Mouse (Mus musculus): ENCODE data around the gene Wipi1. TPM values are rescaled to one million over a fixed set of nuclear protein-coding genes. Genes with fewer than 3 reads are reported as not detected.

Gene Wipi1
- polyA plus RNA-seq, 1 experiment, result 21.3 TPM

DNA sequence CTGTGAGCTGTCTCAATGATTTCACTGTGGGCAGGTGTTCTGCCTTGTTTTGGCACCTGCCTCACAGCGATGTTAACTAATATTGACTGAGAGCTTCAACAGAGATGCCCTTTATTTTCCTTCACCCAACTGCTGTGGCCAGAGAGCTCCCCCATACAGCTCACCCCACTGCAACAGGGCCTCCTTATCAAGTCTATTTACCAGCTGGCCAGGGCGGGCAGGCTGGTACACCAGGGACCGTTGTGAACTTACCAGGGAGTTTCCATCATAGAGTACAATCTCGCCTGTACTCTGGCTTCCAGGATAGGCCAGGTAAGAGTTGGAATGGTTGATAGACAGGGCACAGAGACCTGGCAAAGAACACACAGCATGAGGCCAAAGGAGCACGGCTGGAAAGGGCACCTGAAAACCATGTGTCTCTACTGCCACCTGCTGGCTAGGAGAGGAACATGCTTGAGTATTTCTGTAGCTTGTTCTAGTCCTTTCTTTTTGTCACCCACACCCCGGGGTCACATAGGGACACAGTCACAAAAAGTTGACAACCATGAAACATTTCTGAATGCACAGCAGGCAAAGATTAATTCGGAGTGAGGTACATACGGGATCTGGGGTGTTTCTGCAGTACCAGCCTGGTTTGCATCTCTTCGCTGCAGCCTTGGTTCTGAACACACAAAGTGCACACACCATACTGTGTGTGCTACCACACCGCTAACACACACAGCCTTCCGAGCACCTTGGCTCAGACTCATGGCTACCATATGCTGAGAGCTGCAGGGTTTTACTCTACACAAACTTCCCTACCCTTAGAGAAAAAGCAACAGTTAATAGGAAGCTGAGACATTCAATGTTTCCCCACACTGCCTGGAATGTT is 26.7 kb downstream of the Wipi1 start:
- no peak overlapping the region for H3K4me3 ChIP-seq (ENCODE audit: insufficient read depth, low read length)
- peaks cover 8% of the 10 kb centered on the region; the same call in 1 of the 2 replicates for H3K4me1 ChIP-seq (ENCODE audit: control insufficient read depth, insufficient read depth, low read length)
- H3K27ac ChIP-seq (ENCODE audit: insufficient read depth, low read depth, low read length), result no peak overlapping the region
- TF ChIP-seq CTCF (IDR thresholded peaks at IDR 0.05; ENCODE audit: low read depth, low read length) (peak; percentile 69), POLR2A (IDR thresholded peaks at IDR 0.05; ENCODE audit: borderline replicate concordance, low read depth, low read length) (no peak)

DNA sequence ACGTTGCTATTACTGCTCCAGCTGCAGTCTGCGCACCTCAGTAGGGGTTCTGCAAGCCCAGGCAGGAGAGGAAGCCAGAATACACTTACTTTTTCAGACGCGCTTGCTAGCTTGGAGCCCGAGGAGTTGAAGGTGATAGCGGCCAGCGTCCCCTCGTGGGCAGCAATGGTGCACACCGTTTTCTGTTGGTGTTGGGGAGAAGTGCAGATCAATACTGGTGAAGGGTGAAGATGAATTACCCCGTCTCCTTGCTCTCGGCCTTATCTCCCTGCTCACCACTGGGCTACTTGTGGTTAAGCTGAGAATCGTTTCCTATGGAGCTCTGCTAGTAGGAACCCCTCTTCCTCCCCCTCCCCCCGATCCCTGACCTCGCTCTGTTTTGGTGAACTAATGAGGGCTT is 27.8 kb downstream of the Wipi1 start:
- H3K4me1 ChIP-seq (ENCODE audit: control insufficient read depth, insufficient read depth, low read length), result peaks cover 8% of the 10 kb centered on the region; the same call in 1 of the 2 replicates
- no peak overlapping the region for H3K27ac ChIP-seq (ENCODE audit: insufficient read depth, low read depth, low read length)
- no peak overlapping the region for H3K4me3 ChIP-seq (ENCODE audit: insufficient read depth, low read length)
- TF ChIP-seq CTCF (IDR thresholded peaks at IDR 0.05; ENCODE audit: low read depth, low read length) (no peak), POLR2A (IDR thresholded peaks at IDR 0.05; ENCODE audit: borderline replicate concordance, low read depth, low read length) (no peak)

DNA sequence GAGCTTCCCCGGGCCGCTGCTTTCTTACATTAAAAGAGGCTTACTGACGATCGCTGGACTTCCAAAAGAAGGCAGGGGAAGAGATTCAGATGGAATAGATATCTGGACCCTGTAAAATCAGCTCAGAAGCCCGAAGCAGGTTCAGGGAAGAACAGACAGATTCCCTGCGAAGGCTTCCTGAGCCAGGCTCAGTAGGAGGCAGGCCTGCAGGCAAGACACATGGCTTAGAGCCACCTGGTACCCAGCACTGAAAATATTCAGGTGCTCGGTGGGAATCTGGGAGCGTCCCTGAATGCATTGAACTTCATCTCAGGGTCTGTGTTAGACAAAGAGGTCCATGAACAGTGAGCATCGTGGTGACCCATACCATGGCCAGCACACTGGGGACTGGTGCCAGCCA is 31.8 kb downstream of the Wipi1 start:
- no peak overlapping the region for H3K4me3 ChIP-seq (ENCODE audit: insufficient read depth, low read length)
- TF ChIP-seq POLR2A (IDR thresholded peaks at IDR 0.05; ENCODE audit: borderline replicate concordance, low read depth, low read length) (no peak), CTCF (IDR thresholded peaks at IDR 0.05; ENCODE audit: low read depth, low read length) (no peak)
- H3K27ac ChIP-seq (ENCODE audit: insufficient read depth, low read depth, low read length), result no peak overlapping the region
- H3K4me1 ChIP-seq (ENCODE audit: control insufficient read depth, insufficient read depth, low read length), result no peaks in the 10 kb centered on the region

DNA sequence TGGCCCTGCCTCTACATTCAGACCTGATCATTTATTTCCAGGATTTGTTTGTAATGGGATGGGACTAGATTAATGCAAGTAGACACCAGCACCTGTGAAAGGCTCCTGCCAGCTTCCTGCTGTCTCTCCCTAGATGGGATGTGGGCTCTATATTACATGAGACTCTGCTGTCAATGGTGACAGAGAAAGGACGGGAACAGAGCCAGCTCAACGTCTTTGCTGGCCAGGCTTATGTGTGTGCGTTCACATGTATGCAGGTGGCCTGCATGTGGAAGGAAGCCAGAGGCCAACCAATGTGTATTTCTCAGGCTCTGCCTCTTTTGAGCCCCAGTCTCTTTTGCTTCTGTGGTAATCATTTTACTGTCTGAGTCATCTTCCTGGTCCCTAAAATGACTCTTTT is 33.2 kb downstream of the Wipi1 start:
- Histone ChIP-seq H3K4me3 (ENCODE audit: insufficient read depth, low read length) (no peak overlapping the region), H3K4me1 (ENCODE audit: control insufficient read depth, insufficient read depth, low read length) (no peaks in the 10 kb centered on the region), H3K27ac (ENCODE audit: insufficient read depth, low read depth, low read length) (no peak overlapping the region)
- no peak for TF ChIP-seq CTCF (IDR thresholded peaks at IDR 0.05; ENCODE audit: low read depth, low read length)
- TF ChIP-seq POLR2A (IDR thresholded peaks at IDR 0.05; ENCODE audit: borderline replicate concordance, low read depth, low read length), result no peak

DNA sequence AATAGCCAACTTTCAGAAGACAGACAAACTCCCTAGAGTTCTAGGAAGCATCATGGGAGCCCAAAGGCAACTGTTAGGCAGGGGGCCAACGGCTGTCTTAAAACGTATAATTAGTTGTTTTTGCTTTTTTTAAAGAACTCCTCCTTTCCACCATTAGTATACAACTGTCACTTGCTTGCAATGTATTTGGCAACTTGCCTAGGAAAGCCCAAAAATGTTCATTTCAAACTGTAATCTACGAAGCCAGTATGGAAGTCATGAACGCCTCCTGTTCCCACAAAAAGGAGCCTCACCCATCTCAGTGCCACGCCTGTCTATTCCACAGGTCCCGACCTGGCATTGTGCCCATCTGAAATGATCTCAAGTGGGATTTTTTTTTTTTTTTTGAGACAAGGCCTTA is 35.9 kb downstream of the Wipi1 start:
- no peak overlapping the region for H3K4me3 ChIP-seq (ENCODE audit: insufficient read depth, low read length)
- no peak overlapping the region for H3K27ac ChIP-seq (ENCODE audit: insufficient read depth, low read depth, low read length)
- no peaks in the 10 kb centered on the region for H3K4me1 ChIP-seq (ENCODE audit: control insufficient read depth, insufficient read depth, low read length)
- TF ChIP-seq POLR2A (IDR thresholded peaks at IDR 0.05; ENCODE audit: borderline replicate concordance, low read depth, low read length), result no peak
- TF ChIP-seq CTCF (IDR thresholded peaks at IDR 0.05; ENCODE audit: low read depth, low read length), result no peak

DNA sequence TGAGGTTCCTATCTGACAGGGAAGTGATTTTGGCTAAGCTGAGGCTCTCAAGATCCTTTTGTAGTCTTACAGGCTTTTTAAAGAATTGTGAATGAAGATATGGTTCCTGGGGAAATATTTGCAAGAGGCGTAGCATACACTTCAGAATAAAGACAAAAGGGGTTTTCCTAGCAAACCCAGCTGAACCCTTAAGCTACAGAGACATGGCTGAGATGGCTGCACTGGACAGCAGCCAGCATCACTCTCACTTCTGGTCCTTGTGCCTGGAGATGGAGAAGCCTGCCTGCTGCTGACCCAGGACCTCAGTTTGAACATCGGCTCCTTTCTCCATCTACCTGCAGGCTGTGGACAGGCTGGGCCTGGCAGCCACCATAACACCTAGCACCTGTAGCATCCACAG is 37.2 kb downstream of the Wipi1 start:
- H3K4me3 ChIP-seq (ENCODE audit: insufficient read depth, low read length), result no peak overlapping the region

DNA sequence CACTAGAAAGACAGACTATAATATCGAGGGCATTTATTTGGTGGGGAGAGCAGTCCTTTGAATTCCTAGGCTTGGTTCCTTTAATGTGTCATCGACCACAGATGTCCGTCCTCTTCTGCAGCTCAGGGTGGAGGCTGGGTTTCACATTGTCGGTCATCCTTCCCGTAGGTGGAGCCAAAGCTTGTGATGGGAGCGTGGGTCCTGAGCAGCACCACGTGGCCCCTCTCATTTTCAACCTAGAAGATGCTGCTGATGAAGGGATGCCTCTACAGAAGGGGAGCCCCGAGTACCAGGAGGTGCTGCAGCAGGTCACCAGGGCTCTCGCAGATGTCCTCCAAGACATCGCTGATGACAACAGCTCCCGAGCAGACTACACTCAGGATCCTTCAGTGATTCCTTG is 39.7 kb downstream of the Wipi1 start:
- no peaks in the 10 kb centered on the region for H3K4me1 ChIP-seq (ENCODE audit: control insufficient read depth, insufficient read depth, low read length)
- H3K4me3 ChIP-seq (ENCODE audit: insufficient read depth, low read length), result no peak overlapping the region
- TF ChIP-seq POLR2A (IDR thresholded peaks at IDR 0.05; ENCODE audit: borderline replicate concordance, low read depth, low read length), result no peak
- TF ChIP-seq CTCF (IDR thresholded peaks at IDR 0.05; ENCODE audit: low read depth, low read length), result no peak
- no peak overlapping the region for H3K27ac ChIP-seq (ENCODE audit: insufficient read depth, low read depth, low read length)

More for the DNA sequence above, 37.2 kb downstream of the Wipi1 start:
- Histone ChIP-seq H3K27ac (ENCODE audit: insufficient read depth, low read depth, low read length) (no peak overlapping the region), H3K4me1 (ENCODE audit: control insufficient read depth, insufficient read depth, low read length) (no peaks in the 10 kb centered on the region)
- TF ChIP-seq CTCF (IDR thresholded peaks at IDR 0.05; ENCODE audit: low read depth, low read length) (no peak), POLR2A (IDR thresholded peaks at IDR 0.05; ENCODE audit: borderline replicate concordance, low read depth, low read length) (no peak)

DNA sequence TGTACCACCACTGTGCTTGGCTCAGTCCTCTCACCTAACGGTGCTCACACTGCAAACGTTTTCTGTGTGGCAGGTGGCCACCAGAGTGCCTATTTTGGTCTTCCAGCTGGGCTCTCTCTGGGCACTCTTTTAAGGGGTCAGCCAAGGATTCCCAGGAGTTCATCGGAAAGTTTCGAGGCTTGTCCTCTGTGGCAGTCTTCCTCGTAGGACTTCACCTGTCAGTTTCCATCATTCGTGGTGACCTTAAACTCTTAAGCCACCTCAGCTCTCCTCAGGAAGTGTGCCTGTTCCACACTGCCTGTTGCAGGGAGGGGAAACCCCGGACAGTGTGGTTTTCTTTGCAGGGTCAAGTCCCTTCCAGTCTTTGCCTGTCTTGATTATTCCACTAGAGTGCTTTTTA is 42.0 kb downstream of the Wipi1 start:
- TF ChIP-seq POLR2A (IDR thresholded peaks at IDR 0.05; ENCODE audit: borderline replicate concordance, low read depth, low read length) (no peak), CTCF (IDR thresholded peaks at IDR 0.05; ENCODE audit: low read depth, low read length) (no peak)
- H3K27ac ChIP-seq (ENCODE audit: insufficient read depth, low read depth, low read length), result no peak overlapping the region
- H3K4me3 ChIP-seq (ENCODE audit: insufficient read depth, low read length), result no peak overlapping the region
- no peaks in the 10 kb centered on the region for H3K4me1 ChIP-seq (ENCODE audit: control insufficient read depth, insufficient read depth, low read length)

DNA sequence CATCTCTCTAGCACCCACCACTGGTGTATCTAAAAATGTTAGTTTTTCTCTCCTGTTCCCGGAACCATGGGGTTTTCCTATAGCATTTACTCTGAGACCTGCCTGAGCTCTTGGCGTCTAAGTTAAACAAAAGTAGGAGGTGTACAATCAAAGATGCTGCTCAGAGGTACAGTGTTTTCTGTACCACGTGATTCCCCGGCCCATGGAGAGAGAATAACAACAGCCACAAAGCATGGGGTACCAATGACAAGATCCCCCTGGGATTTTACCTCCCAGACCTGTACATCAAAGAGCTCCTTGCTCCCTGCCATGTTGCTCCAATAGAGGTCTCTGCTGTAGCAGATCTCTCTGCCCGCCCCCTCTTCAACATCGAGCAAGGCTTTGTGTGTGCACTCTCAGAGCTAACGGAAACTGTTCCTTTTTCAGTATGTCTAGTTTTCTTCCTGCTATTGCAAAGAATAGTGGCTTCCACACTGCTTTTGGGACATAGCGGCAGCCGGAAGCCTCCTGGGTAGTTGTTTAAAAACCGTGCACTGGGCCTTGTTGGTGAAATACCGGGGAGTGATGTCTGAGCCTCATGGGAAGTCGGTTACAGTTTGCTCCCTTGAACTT is 42.7 kb downstream of the Wipi1 start:
- H3K4me3 ChIP-seq (ENCODE audit: insufficient read depth, low read length), result no peak overlapping the region
- H3K27ac ChIP-seq (ENCODE audit: insufficient read depth, low read depth, low read length), result no peak overlapping the region
- H3K4me1 ChIP-seq (ENCODE audit: control insufficient read depth, insufficient read depth, low read length), result no peaks in the 10 kb centered on the region
- TF ChIP-seq POLR2A (IDR thresholded peaks at IDR 0.05; ENCODE audit: borderline replicate concordance, low read depth, low read length) (no peak), CTCF (IDR thresholded peaks at IDR 0.05; ENCODE audit: low read depth, low read length) (no peak)
